Comparison of ENCODE assay signal across 18 mouse cellular contexts in the genomic region with DNA sequence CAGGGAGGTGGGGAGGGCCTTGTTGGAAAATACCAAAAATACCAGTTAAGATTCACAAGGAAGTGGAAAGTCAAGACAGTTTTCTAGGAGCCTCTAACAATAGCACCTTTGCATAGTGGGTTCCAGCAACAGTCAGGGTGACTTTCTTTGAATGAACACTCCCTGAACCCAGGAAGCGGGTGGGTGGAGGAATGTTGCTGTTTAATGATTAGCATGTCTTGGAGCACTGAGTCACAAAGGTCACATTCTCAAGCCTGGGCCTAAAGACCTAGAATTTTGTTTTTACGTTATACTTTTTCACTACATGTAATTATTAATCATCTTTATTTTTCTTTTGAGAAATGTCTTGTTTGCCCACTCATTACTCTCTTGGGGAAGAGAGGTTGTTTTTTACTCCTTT. TPM values are rescaled to one million over a fixed set of nuclear protein-coding genes. Genes with fewer than 3 reads are reported as not detected.
"Had no signal": no experiment of that assay in that cellular context is flagged by ENCODE, and none has a peak within 500 bp of the region (broad histone marks: within the 10 kb centered on the region; RNA-seq: fewer than 3 reads in every experiment).

No protein-coding gene starts in this region.

RNA-seq across cellular contexts. Expression of gene Slc22a13, which starts 6.4 kb away (rescaled TPM):
- total RNA-seq: megakaryocyte progenitor cell, adult 5-6 weeks; midbrain, postnatal 0 days; monocyte, adult 5-6 weeks; neutrophil, adult 5-6 weeks had no signal
- polyA plus RNA-seq: lung, embryonic 15.5 days; lung, postnatal 0 days; macrophage; midbrain, embryonic 11.5 days; midbrain, embryonic 13.5 days; midbrain, embryonic 15.5 days; neural tube, embryonic 12.5 days; neural tube, embryonic 14.5 days; stomach, embryonic 15.5 days; stomach, postnatal 0 days had no signal

RNA-seq across cellular contexts. Expression of gene Gm47289, which starts 56.4 kb away (rescaled TPM):
- total RNA-seq: megakaryocyte progenitor cell, adult 5-6 weeks; midbrain, postnatal 0 days; monocyte, adult 5-6 weeks; neutrophil, adult 5-6 weeks had no signal
- polyA plus RNA-seq: lung, adult 2 months; lung, embryonic 15.5 days; lung, postnatal 0 days; macrophage; midbrain, embryonic 11.5 days; midbrain, embryonic 13.5 days; midbrain, embryonic 15.5 days; midbrain, postnatal 0 days; neural tube, embryonic 12.5 days; neural tube, embryonic 14.5 days; spleen, adult 2 months; stomach, embryonic 15.5 days; stomach, postnatal 0 days; testis, adult 2 months; thymus, adult 2 months had no signal

RNA-seq across cellular contexts. Expression of gene Acaa1b, which starts 58.4 kb away (rescaled TPM):
- total RNA-seq: monocyte, adult 5-6 weeks; neutrophil, adult 5-6 weeks had no signal
- polyA plus RNA-seq: macrophage had no signal
